Mouse (Mus musculus) right cerebral cortex, postnatal 10 days (tissue): Measurements from ENCODE around the gene Xxylt1.

Experiments
- DNase-seq, 2 experiments: peaks; one replicate each; pipeline ENCODE4 v3.0.0; 2021; ENCODE audit warnings: low spot score in 2 of 2

Xxylt1 gene

DNA sequence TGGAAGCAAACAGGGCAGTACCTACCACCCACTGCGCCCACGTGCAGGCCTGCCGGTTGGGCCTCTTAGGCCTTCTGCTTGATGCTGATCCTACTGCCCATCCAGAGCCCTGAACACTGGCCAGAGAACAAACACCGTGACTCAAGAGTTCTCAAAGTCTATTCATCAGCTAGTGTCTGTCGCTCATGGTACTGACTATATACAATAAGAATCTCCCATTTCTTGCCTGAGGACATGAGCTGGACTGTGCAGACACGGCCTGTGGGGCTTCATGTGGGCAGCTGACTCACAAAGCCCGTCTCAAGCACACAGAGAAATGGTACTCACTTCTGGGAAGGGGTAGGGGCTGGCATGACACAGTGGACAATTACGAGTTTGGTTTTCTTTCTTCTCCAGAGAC lies 125.1 kb downstream of the Xxylt1 start:
- no peak for DNase-seq

DNA sequence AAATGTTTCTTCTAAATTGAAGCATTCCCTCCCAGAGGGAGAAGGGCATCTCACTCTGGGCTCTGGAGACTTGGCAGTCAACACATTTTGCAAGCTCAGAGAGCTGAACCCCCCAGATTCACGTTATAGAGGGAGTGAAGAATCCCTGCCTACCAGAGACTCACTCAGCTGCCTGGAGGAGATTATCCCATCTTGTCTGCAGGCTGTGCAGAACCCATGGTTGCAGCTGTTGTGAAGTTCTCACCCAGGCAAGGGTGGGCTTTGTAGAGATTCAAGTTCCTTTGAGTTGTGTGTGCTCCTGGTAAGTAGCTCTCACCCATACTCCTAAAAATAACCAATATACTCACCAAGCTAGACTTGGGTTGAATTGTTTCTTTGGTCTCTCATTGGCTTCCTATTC lies 132.6 kb downstream of the Xxylt1 start:
- peak; percentile 47 to 60 for DNase-seq

DNA sequence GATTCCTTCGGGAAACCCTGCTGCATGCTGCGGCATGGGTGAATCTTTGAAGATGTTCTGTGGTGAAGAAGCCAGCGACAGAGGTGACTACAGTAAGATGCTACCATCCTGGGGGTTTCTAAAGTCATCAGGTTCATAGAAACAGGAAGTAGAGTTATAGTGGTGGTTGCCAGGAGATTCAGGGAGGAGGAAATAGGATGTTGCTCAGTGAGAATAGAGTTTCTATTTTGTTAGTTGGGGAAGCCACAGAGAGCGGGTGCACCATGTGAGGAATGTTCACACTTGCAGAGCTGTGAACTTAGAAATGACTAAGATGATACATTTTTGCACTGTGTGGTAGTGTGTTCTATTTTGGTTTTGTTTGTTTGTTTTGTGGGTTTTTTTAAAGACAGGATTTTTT lies 133.0 kb downstream of the Xxylt1 start:
- peak in 1 of 2 experiments; percentile 52 for DNase-seq

DNA sequence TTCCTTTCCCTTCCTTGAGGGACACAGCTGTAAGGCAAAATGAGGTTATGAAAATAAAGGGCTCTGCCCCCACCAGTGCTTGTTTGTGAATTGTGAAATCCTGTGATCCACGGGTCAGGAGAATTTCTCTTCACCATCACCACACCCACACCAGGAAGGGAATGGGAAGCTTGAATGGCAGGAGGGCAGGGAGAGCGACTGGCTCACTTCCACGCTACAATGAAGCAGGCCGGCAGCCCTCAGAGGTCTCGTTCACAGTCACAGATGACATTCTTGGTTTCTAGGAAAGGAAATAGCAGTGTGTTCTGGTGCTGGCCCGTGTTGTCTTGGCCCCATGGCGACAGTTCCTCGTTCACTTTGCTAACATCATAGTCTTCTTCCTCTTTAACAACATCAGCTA lies 136.3 kb downstream of the Xxylt1 start:
- no peak for DNase-seq

DNA sequence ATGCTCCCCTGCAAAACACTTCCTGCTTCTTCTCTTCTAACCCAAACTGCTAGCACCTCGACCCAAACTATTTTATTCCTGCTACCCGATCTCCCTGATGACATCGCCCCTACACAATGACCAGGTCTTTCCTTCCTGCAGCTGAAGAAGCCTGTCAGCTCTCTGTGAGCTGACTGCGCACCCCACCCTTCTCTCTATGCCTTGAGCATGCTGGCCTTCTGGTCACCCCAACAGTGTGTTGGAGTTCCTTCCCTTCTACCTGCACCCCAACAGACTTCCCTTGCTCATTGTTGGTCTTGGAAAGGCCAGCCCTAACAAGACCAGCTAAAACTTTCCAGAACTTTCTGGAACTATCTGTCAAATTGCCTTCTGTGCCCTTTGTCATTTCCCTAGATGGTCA lies 137.3 kb downstream of the Xxylt1 start:
- DNase-seq, result no peak

DNA sequence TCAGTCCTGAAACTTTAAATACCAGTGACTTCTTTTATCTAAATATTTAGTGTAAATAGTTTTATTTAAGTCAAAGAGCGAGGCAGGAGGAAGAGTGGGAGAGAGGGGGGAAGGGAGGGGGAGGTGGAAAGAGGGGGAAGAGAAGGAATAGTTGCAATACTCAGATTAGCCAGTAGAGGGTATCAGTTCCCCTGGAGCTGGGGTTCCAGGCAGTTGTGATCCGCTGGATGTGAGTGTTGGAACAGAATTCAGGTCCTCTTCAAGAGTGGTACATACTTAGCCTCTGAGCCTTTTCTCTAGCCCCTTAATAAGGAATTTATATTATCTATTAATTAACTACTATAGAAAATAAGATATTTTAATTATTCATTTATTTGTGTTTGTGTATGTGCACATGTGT lies 140.5 kb downstream of the Xxylt1 start:
- DNase-seq, result no peak

DNA sequence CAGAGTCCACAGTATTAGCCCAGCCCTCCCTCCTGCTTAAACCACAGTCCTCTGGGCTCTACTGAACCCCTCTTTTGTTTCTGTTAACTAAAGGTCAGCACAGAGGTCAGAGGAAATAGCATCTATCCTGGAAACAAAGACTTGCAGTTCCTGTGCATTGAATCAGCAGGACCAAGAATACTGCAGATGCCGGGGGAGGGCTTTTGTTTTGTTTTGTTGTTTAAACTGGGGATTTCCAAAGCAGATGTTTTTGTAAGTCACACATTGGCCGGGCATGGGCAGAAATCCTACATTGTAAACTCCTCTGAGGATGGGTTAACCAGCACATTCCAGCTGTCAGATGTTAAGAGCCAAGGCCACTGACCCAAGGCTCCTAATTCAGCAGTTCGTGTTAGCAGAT lies 141.3 kb downstream of the Xxylt1 start:
- DNase-seq, result no peak

DNA sequence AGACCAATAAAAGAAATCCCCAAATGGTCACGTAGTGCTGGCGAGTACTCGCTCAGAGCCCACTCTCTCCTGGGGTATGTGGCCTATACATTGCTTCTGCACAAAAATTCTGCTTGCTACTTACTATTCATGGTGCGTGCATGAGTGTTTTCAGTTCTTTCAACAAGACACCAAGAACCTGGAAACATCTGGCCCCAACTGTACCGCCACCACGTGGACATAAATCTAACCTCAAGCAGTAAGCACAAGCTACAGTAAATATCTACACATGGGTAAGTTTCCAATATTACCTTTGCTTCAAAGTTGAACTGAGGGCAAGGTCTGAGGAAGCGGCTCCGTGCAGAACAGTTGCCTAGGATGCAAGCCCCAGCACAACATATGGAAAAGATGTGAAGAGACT lies 142.0 kb downstream of the Xxylt1 start:
- no peak for DNase-seq

DNA sequence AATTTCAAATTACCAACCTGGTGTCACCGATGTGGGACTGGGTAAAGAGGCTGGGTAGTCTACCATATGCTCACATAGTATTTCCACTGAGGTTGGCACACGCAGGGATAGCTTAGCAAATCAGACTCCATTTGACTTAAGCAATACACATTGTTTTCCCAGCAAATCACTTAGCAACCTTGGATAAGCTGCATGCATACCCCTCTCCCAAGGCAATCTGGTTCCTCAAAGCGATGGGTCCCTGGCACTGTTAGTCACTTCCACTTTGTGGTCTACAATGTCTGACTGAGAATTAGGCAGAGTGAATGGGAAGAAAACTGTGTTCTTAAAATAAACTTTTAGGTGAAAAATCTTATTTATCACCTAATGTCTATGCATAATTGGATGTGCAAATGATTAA lies 142.6 kb downstream of the Xxylt1 start:
- DNase-seq, result no peak

DNA sequence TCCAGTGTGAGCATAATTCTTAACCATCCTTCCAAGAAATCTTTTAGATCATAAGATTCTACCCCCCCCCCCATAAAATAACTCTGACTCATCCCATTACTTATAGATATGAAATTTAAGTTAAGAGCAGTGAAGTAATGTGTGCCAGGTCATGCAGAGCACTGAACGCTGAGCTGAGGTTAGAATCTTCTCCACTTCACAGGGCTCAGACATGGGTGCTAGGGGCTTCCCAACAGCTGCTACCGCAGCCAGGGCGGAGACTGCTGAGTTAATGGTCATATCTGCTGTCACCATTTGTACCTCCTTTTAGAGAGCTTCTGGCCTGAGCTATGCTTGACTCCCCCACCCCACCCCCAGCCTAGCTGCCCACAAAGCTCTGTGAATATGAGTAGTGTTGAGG lies 143.6 kb downstream of the Xxylt1 start:
- DNase-seq, result no peak

DNA sequence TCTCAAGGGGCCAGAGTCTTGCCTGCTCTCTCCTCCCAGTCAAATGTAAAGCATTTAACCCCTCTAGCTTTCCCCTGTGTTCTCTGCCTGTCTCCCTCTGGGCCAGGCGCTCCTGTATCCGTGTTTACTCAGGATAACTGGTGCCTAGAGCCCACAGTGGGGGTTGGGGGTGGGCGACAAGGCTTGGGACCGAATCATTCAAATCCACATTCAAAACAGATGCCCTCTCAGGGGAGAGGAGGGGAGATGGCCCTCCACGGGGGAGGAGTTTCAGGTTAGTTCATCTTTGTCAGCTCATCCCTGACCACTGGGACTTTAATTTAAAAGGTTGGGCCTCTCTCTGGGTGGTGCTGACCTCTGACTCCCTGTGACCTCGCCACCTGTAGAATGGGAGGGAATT lies 144.8 kb downstream of the Xxylt1 start:
- no peak for DNase-seq

DNA sequence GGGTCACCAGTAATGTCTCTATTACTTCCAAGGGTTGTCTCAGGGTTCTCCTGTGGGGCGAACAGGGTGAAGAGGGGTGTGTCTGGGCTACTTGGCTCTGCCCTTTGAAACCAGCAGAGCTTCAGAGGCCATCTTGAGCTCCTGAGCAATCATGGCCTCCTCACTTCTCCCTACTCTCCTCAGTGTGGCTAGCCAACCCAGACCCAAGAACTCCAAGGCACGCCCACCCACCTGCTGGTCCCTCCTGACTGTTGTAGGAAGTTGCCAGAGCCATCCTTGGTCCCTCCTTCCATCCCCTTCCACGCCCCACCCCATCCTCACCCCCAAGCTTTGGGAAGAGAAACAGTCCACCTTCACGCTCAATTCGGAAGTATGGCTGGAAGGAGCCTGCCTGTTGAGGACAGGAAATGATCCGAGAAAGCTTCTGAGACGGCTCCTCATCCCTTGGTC lies 145.2 kb downstream of the Xxylt1 start:
- no peak for DNase-seq

DNA sequence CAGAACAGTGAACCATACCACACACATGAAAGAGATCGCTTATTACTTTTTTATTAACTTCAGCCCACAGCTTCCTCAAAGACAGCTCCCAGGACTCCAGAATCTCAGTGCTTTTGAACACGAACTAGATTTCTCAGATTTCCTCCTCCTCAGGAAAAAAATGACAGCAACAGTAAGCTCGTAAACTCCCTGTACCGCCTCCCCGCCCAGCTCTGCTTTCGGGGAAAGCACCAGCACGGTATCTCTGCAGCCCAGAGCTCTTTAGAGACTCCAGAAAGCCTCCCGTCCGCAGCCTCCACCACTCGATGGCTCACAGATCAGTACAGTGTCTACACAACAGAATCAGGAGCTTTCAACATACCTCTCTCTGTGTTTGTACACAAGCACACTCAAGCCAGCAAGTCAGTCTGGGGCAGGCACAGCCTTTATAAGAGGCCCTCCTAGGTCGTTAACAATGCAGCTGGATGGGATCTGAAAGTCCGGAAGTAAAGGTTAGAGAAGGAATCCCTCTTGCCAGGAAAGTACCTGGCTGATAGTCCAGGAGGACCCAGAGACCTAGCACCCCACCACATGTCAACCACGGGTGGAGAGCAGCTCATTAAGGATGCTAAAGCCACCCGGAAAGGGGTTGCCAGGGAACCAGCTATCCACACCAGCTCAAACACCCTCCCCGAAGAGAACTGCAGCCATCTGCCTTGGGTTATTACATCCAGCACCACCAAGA lies 146.1 kb downstream of the Xxylt1 start:
- peak in 1 of 2 experiments; percentile 24 for DNase-seq

DNA sequence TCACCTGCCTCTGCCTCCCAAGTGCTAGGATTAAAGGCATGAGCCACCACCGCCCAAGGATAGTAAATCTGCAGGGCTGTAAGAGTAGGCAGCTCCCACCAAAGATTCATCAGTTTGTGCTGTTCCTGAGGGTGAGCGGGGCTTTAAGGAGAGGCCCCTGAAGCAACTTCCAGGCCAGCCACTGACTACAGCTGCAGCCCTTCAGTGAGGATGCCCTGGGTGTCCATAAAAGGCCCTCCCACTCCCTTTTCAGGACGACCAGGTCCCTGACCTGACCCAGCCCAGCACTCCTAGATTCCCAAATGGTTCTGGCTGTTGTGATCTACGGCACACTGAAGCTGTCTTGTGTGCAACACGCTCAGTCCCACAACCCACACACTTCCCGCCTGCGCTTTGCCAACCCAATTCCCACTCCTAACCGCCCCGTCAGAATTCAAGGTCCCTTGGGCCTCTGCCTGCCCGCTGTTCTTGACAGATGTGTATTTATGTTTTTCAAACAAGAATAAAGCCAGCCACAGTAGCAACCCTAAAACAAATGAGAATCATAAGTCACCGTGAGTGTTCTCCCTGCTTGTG lies 146.9 kb downstream of the Xxylt1 start:
- peak in 1 of 2 experiments; percentile 14 for DNase-seq

DNA sequence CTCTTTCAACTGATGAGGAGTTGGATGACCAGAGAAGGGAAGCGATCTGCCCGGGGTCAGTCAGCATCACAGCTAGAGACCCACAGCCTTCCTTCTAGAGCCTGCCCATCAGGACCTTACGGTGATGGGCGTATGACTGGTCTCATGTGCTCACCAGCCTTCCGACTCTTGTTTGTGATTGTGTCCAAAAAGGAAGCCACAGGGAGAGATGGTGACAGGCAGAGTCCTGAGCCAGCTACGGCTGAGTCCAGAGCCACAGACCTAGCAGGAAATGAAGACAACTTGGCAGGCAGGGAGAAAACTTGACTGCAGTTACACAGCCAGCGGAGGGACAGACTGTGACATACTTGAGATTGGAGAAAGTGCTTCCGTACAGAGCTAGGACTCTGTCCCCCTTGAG lies 147.9 kb downstream of the Xxylt1 start:
- peak in 1 of 2 experiments; percentile 14 for DNase-seq

DNA sequence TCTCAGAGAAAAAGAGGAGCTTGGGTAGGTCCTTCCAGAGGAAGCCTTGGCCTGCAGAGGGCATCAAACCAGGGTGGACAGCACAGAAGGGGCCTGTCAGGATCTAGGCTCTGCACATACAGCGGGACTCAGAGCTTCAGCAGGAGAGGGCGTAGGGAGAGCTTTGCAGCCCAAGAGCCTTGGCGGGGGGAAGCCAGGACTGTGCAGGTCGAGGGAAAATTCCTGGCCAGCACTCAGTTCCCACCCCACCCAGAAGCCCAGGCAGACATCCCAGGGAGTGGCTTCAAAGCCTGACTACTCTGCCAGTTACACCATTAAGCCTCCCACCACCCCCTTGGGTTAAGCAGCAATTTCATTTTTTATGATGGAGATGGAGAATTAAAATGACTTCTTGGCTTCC lies 148.4 kb downstream of the Xxylt1 start:
- DNase-seq, result peak in 1 of 2 experiments; percentile 17

DNA sequence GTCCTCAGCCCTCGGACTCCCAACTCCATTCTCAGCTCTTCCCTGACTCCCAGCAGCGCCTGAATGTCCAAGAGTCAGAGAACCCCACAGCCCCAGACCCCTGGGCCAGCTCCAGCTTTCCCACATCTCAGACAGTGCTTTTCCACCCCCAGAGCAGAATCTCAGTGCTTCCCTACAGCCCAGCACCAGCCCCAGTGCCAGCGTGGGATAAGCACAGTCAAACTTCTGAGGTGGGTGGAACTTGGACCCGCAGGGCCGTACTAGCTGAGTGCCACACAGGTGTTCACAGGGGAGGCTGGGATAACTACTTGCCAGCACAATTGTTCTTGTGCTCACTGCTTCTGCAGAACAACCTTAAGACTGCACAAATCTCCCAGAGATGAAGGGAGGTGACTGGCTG lies 149.0 kb downstream of the Xxylt1 start:
- peak in 1 of 2 experiments; percentile 17 for DNase-seq

DNA sequence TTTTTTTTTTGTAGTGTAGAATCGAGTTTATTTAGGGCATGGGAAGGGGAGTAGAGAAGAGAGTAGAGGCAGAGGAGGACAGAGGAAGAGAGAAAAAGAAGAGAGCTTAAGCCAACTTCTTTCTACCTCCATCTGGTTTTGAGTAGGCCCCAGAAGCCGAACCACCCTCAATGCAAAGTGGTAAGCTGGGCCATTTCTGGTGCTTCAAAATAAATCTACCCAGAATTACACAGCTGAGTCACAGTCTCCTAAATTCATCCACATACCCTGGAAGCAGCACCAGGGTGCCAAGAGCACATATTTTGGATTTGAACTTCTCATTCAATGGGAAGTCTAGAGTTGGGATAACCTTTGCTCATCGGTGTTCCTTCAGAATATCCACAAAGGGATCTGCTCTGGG lies 152.1 kb downstream of the Xxylt1 start:
- DNase-seq, result no peak

DNA sequence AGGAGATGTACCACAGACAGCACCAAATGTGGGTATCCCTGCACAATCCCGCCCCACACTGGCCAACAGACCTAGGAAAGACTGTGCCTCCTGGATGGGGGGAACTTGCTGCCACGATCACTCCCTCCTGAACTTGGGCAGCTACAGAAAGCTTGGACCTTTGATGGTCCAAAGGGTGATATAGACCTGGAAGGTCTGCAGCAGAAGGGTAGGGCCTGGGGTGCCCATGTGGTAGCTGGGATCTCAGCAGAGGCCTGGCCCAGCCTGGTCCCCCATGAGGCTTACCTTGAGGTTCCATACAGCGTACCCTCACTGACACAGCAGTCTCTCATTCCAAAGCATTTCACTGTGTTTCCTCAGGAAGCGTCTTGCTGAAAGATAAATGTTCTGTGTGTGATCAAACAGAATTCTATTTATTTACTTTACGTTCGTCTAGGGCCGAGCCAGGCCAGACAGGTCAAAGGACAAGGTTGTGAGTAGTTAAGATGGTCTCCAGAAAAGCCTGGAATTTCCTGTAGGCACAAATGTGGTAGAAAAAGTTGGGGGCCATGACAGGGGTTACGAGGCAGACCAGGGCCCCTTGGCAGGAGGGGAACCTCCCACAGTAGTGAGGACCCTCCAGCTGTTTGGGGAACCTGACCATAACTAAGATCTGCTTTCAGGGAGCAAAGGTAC lies 153.0 kb downstream of the Xxylt1 start:
- DNase-seq, result no peak

DNA sequence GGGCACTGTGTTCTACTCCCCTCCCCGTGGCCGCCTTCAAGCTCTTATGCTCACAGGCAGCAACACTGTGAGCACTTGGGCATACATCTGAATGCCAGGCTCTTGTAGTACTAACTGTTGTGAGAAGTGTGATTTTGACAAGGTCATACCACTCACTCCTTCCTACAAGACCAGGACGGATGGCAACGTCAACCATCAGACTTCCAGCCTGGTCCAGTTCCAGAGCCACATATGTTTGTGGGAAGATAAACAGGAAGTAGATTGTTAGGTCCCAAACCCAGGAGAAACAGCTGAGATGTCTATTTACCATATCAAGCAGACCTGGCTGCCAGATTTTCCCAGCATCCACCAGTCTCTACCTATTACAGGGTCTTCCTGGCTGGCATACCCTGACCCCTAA lies 155.7 kb downstream of the Xxylt1 start:
- DNase-seq, result no peak

DNA sequence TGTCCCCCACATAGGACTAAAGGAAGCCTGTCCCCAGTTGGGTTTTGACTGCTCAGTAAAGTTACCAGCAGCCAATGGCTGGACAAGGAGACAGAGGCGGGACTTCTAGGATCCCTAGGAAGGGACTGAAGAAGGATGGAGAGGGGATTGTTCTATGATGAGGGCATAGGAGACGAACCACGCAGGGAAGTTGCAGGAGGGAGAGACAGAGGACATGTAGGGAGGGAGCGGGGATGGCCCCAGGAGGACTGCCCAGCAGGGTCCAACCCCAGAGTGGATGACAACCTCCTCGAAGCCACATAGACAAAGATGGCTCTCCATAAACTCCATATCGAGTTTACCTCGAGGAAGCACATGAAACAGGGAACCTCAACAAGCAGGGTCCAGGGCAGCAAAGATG lies 157.3 kb downstream of the Xxylt1 start:
- DNase-seq, result no peak

DNA sequence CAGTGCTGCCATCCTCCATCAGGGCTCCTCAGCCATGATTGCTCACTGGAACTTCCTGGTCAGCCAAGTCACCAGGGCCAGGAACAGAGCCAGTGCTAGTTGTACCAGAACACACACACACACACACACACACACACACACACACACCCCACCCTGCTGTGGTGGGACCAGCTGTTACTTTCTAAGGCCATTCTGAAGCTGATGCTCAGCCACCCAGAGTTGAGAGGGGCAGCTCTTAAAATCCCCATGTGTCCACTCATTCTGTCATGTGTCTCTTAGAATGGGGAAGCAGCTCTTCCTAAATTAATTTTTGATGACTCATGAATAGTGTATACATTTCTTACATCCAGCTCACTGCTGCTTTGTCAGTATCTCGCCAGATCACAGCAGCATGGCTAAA lies 158.7 kb downstream of the Xxylt1 start:
- DNase-seq, result no peak

DNA sequence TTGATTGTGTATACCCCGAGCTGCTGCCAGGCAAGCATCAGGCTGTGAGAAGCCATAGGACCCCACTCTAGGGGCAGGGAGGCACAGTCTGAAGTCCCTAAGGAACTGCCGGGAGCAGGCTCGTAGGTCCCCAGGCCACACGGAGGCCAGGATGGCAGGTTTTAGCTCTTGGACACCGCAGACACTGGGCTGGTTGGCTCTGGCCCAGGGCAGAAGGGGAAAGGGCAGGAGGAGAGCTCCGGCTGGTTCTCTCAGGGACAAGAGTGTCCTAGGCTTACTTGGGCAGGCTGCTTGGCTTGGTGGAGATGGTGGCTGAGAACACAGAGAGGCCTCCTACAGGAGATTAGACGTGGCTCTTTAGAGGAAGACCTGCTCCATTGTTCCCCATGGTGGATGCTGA lies 162.4 kb downstream of the Xxylt1 start:
- no peak for DNase-seq
